Mouse (Mus musculus): ENCODE data around the gene Gm1979.
A peak's percentile ranks its signal among the peaks of the same experiment; 100 is the strongest.
"Not testable (repeated sequence)": the region's sequence is repeated elsewhere in the genome, so short reads cannot be mapped to it uniquely, and the experiment has no call there.

The Gm1979 gene

GRCm38 (mm10) chr5:26004698-26005097 lies at the start of gene Gm1979:
Gm1979 (minus strand) TSS chr5:26004798.
- DNase-seq: not testable (repeated sequence)

- DNase-seq: not testable (repeated sequence)
Measured at GRCm38 (mm10) chr5:26039458-26039857, 34.9 kb upstream of the Gm1979 start, which contains the start of gene Speer4a. Speer4a (minus strand) TSS chr5:26039558.

GRCm38 (mm10) chr5:26022816-26023215 lies 18.2 kb upstream of the Gm1979 start, which contains the start of gene Gm5862:
Gm5862 (minus strand) TSS chr5:26022916.
- not testable (repeated sequence) for DNase-seq

GRCm38 (mm10) chr5:26007697-26008096 lies 3.1 kb upstream of the Gm1979 start:
- not testable (repeated sequence) for DNase-seq

GRCm38 (mm10) chr5:26006937-26007695 lies 2.5 kb upstream of the Gm1979 start:
- DNase-seq: peak in 1 of 2 experiments; percentile 20

GRCm38 (mm10) chr5:25988550-25988949 lies 16.0 kb downstream of the Gm1979 start, which contains the start of gene Gm21698:
Gm21698 (minus strand) TSS chr5:25988650.
- DNase-seq: not testable (repeated sequence)

GRCm38 (mm10) chr5:25972563-25972962 lies 32.0 kb downstream of the Gm1979 start, which contains the start of gene Gm21680:
Gm21680 (minus strand) TSS chr5:25972663.
- DNase-seq: not testable (repeated sequence)

- not testable (repeated sequence) for DNase-seq
Measured at GRCm38 (mm10) chr5:25957050-25957449, 47.5 kb downstream of the Gm1979 start.

- not testable (repeated sequence) for DNase-seq
Measured at GRCm38 (mm10) chr5:25956611-25957010, 48.0 kb downstream of the Gm1979 start.

- not testable (repeated sequence) for DNase-seq
Measured at GRCm38 (mm10) chr5:25954317-25954716, 50.3 kb downstream of the Gm1979 start, which contains the start of gene Gm21671. Gm21671 (minus strand) TSS chr5:25954417.
